8 mouse cellular contexts compared by ENCODE assay signal in genomic region chr7:68263346-68264027, GRCm38 (mm10). TPM values are rescaled to one million over a fixed set of nuclear protein-coding genes. Genes with fewer than 3 reads are reported as not detected.
DNase-seq lines count a peak whose midpoint lies in the region; TF ChIP-seq lines count a peak whose summit lies in the region.

No protein-coding gene starts in this region.

- H3K4me3 ChIP-seq in kidney, adult 2 months (ENCODE audit: insufficient read depth, low read depth, low read length) = peak overlapping the region; percentile 30
- peak overlapping the region; percentile 73 for H3K4me3 ChIP-seq in E14TG2a.4 (replicated peaks; ENCODE audit: low read length)
- peak overlapping the region; percentile 46 for H3K4me3 ChIP-seq in hindbrain, embryonic 10.5 days
- peak overlapping the region; percentile 48 for H3K4me3 ChIP-seq in midbrain, embryonic 10.5 days

- no peaks in the 10 kb centered on the region for H3K27me3 ChIP-seq in kidney, adult 2 months (replicated peaks; ENCODE audit: control insufficient read depth, insufficient read depth, low read length)
- H3K27me3 ChIP-seq in E14TG2a.4 (ENCODE audit: insufficient read depth, low read length) = peaks cover 3% of the 10 kb centered on the region; the same call in 1 of the 2 replicates
- peaks cover 27% of the 10 kb centered on the region for H3K27me3 ChIP-seq in hindbrain, embryonic 10.5 days (ENCODE audit: insufficient read depth, poor library complexity, severe bottlenecking)
- peaks cover 29% of the 10 kb centered on the region for H3K27me3 ChIP-seq in midbrain, embryonic 10.5 days (ENCODE audit: low read depth, poor library complexity, severe bottlenecking)

- TF ChIP-seq CTCF in kidney, adult 2 months (conservative IDR thresholded peaks at IDR 0.05; ENCODE audit: insufficient read depth, insufficient read length, low read depth, low read length) = no peak
- TF ChIP-seq CTCF in E14TG2a.4 (conservative IDR thresholded peaks at IDR 0.05; ENCODE audit: low read length) = no peak

- no peaks in the 10 kb centered on the region for H3K9me3 ChIP-seq in E14TG2a.4 (ENCODE audit: low read length)
- H3K9me3 ChIP-seq in hindbrain, embryonic 10.5 days = no peaks in the 10 kb centered on the region
- no peaks in the 10 kb centered on the region for H3K9me3 ChIP-seq in midbrain, embryonic 10.5 days (replicated peaks)

- H3K36me3 ChIP-seq in kidney, adult 2 months (ENCODE audit: control insufficient read depth, insufficient read depth, low read length) = no peaks in the 10 kb centered on the region
- no peaks in the 10 kb centered on the region for H3K36me3 ChIP-seq in E14TG2a.4 (ENCODE audit: insufficient read depth, low read length)
- H3K36me3 ChIP-seq in hindbrain, embryonic 10.5 days = no peaks in the 10 kb centered on the region
- H3K36me3 ChIP-seq in midbrain, embryonic 10.5 days = no peaks in the 10 kb centered on the region

- peaks cover 4% of the 10 kb centered on the region; the same call in 1 of the 2 replicates for H3K4me1 ChIP-seq in kidney, adult 2 months (ENCODE audit: control insufficient read depth, insufficient read depth, low read length)
- peaks cover 64% of the 10 kb centered on the region for H3K4me1 ChIP-seq in E14TG2a.4 (replicated peaks; ENCODE audit: low read depth, low read length)
- H3K4me1 ChIP-seq in hindbrain, embryonic 10.5 days (replicated peaks) = peaks cover 25% of the 10 kb centered on the region
- H3K4me1 ChIP-seq in midbrain, embryonic 10.5 days = peaks cover 14% of the 10 kb centered on the region

- H3K27ac ChIP-seq in kidney, adult 2 months (ENCODE audit: insufficient read depth, low read depth, low read length) = peak overlapping the region; percentile 18; the same call in 1 of the 2 replicates
- H3K27ac ChIP-seq in hindbrain, embryonic 10.5 days = no peak overlapping the region
- H3K27ac ChIP-seq in midbrain, embryonic 10.5 days (replicated peaks) = no peak overlapping the region

- no peak for TF ChIP-seq POLR2A in kidney, adult 2 months (IDR thresholded peaks at IDR 0.05; ENCODE audit: low read depth, low read length)

- WGBS in kidney, adult 2 months = 48% methylated on average over 8 of the region's 8 CpGs
- 53% methylated on average over 8 of the region's 8 CpGs for WGBS in hindbrain, embryonic 10.5 days
- WGBS in midbrain, embryonic 10.5 days = 56% methylated on average over 8 of the region's 8 CpGs

- no peak for DNase-seq in kidney, adult 2 months
- DNase-seq in kidney, postnatal 36 days = no peak
- no peak for DNase-seq in hindbrain, embryonic 10.5 days (ENCODE audit: low spot score)
- DNase-seq in midbrain, embryonic 10.5 days (ENCODE audit: low spot score) = no peak
- DNase-seq in cerebellum, adult 18-20 months = no peak
- no peak for DNase-seq in spleen, adult 18-20 months
- DNase-seq in spleen, postnatal 10 days (ENCODE audit: low spot score in 2 of 2) = no peak

RNA-seq across cellular contexts. Expression of gene Pgpep1l, which starts 0.5 kb away (rescaled TPM):
- polyA plus RNA-seq in kidney, adult 2 months (2012; rRNA removed) = 0.16 and 1.1 TPM in 2 replicates
- not detected in 2 replicates for polyA plus RNA-seq in hindbrain, embryonic 10.5 days (2016; fragmentation: Nextera tagmentation; extraction: Ambion mirVana)
- not detected in 2 replicates for polyA plus RNA-seq in midbrain, embryonic 10.5 days (2016; fragmentation: Nextera tagmentation; extraction: Ambion mirVana)

RNA-seq across cellular contexts. Expression of gene Fam169b, which starts 10.2 kb away (rescaled TPM):
- polyA plus RNA-seq in kidney, adult 2 months (2012; rRNA removed) = 7.9 and 11.3 TPM in 2 replicates
- polyA plus RNA-seq in hindbrain, embryonic 10.5 days (2016; fragmentation: Nextera tagmentation; extraction: Ambion mirVana) = 0.80 and 1.2 TPM in 2 replicates
- 0.26 and 0.30 TPM in 2 replicates for polyA plus RNA-seq in midbrain, embryonic 10.5 days (2016; fragmentation: Nextera tagmentation; extraction: Ambion mirVana)
